Mouse (Mus musculus): Measurements from ENCODE around the gene Tet3. TPM values are rescaled to one million over a fixed set of nuclear protein-coding genes. Genes with fewer than 3 reads are reported as not detected.
"Not testable (repeated sequence)": the region's sequence is repeated elsewhere in the genome, so short reads cannot be mapped to it uniquely, and the experiment has no call there.

The Tet3 gene
- total and polyA plus RNA-seq, 2 experiments from 2014 or later: 30.8 to 41.9 TPM

DNA sequence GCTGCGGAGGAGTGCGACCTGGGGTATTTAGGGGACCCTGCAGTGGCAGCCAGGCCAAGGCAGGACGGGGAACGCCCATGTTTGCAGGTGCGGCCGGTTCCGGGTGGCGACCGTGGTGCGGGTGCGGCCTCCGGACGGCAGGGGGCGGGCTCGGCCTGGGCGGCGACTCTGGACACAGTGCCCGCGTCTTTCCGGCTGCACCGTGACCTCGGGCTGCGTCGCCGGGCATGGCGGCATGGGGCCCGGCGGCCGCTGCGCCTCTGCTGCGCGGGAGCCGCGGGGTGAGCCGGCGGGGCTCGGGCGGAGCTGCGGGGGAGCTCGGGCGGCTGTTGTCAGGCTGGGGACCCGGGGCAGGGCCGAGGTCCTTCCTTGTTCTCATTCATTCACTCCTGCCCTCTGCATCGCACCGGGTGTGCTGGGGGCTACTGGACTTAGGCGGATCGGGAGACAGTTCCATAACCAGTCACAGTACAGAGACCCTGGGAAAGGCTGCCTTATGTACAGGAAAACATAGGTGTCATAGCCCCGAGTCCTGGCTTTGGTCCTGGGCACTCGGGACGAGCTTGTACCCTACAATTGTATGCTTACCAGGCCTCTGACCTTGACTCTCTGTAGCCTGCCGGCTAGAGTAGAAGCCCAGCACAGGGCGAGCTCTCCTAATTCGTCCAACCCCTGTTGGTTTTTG, 109.5 kb downstream of the Tet3 start:
- H3K36me3 ChIP-seq (ENCODE audit: insufficient read depth, low read length): peaks cover 7% of the 10 kb centered on the region
- peak overlapping the region; percentile 92 for H3K4me2 ChIP-seq (ENCODE audit: low read depth, low read length)
- peak; percentile 54 for TF ChIP-seq CTCF (IDR thresholded peaks at IDR 0.05; ENCODE audit: low read depth)
- ATAC-seq (peak; percentile 96), DNase-seq (ENCODE audit: low spot score) (peak; percentile 87)
- 0% methylated on average over 48 of the region's 53 CpGs for WGBS
- H3K4me1 ChIP-seq (ENCODE audit: insufficient read depth, low read length): peaks cover 6% of the 10 kb centered on the region; the same call in 1 of the 2 replicates
- H3K4me3 ChIP-seq (ENCODE audit: low read length): peak overlapping the region; percentile 78
- peak overlapping the region; percentile 72 for H3K27ac ChIP-seq
- H3K9me3 ChIP-seq (ENCODE audit: low read length): no peaks in the 10 kb centered on the region
- peak overlapping the region; percentile 86 for H3K9ac ChIP-seq (replicated peaks; ENCODE audit: low read length)
- H3K27me3 ChIP-seq (ENCODE audit: insufficient read depth, low read length): no peaks in the 10 kb centered on the region

- WGBS: 29% methylated on average over 6 of the region's 6 CpGs
- H3K36me3 ChIP-seq (ENCODE audit: insufficient read depth, low read length): peaks cover 5% of the 10 kb centered on the region
- H3K4me3 ChIP-seq (ENCODE audit: low read length): peak within 1 kb of the TSS; percentile 78
- H3K9ac ChIP-seq (replicated peaks; ENCODE audit: low read length): peak within 1 kb of the TSS; percentile 86
- TF ChIP-seq CTCF (IDR thresholded peaks at IDR 0.05; ENCODE audit: low read depth): no peak
- H3K4me2 ChIP-seq (ENCODE audit: low read depth, low read length): peak within 1 kb of the TSS; percentile 92
- H3K4me1 ChIP-seq (ENCODE audit: insufficient read depth, low read length): peaks cover 6% of the 10 kb centered on the region; the same call in 1 of the 2 replicates
- ATAC-seq: no peak
- H3K27ac ChIP-seq: peak within 1 kb of the TSS; percentile 72
- no peaks in the 10 kb centered on the region for H3K9me3 ChIP-seq (ENCODE audit: low read length)
- no peak for DNase-seq (ENCODE audit: low spot score)
- no peaks in the 10 kb centered on the region for H3K27me3 ChIP-seq (ENCODE audit: insufficient read depth, low read length)
Observed at GRCm38 (mm10) chr6:83348873-83349272, 110.0 kb downstream of the Tet3 start, which contains the start of gene Bola3. Gene Bola3 (plus strand): TSS chr6:83349147.

- no peaks in the 10 kb centered on the region for H3K27me3 ChIP-seq (ENCODE audit: insufficient read depth, low read length)
- no peaks in the 10 kb centered on the region; the same call in 1 of the 2 replicates for H3K36me3 ChIP-seq (ENCODE audit: insufficient read depth, low read length)
- WGBS: 88% methylated on average over 3 of the region's 3 CpGs
- H3K27ac ChIP-seq: no peak overlapping the region
- H3K9ac ChIP-seq (replicated peaks; ENCODE audit: low read length): no peak overlapping the region
- H3K4me1 ChIP-seq (ENCODE audit: insufficient read depth, low read length): peaks cover 6% of the 10 kb centered on the region; the same call in 1 of the 2 replicates
- no peak for ATAC-seq
- no peak overlapping the region for H3K4me3 ChIP-seq (ENCODE audit: low read length)
- no peak overlapping the region for H3K4me2 ChIP-seq (ENCODE audit: low read depth, low read length)
- no peaks in the 10 kb centered on the region for H3K9me3 ChIP-seq (ENCODE audit: low read length)
- DNase-seq (ENCODE audit: low spot score): no peak
- no peak for TF ChIP-seq CTCF (IDR thresholded peaks at IDR 0.05; ENCODE audit: low read depth)
Observed at GRCm38 (mm10) chr6:83347916-83348315, 111.0 kb downstream of the Tet3 start.

DNA sequence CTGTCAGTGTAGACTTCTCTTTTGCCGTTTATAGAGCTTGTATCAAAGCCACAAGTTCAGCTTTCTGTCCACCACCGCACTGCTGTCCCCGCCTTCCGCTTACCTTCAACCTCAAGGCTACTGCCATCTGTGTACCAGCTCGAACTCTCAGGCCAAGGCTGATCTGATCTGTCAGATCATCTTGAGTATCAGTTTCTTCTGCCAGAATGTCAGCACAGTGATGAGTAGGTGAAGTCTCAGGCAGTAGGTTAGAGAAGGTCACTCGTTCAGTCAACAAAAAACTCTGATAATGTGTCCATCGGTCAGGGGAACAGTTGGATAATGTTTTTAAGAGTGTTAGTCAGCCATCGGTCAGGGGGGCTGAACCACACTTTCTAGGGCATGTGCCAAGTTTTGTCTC, 113.6 kb downstream of the Tet3 start:
- DNase-seq (ENCODE audit: low spot score); H3K36me3 ChIP-seq (ENCODE audit: insufficient read depth, low read length); H3K9me3 ChIP-seq (ENCODE audit: low read length); H3K4me3 ChIP-seq (ENCODE audit: low read length); H3K4me2 ChIP-seq (ENCODE audit: low read depth, low read length); H3K27me3 ChIP-seq (ENCODE audit: insufficient read depth, low read length); H3K9ac ChIP-seq (replicated peaks; ENCODE audit: low read length); H3K27ac ChIP-seq; ATAC-seq; H3K4me1 ChIP-seq (ENCODE audit: insufficient read depth, low read length): not testable (repeated sequence)
- 93% methylated on average over 8 of the region's 8 CpGs for WGBS

- Histone ChIP-seq H3K4me2 (ENCODE audit: low read depth, low read length) (no peak overlapping the region), H3K27me3 (ENCODE audit: insufficient read depth, low read length) (no peaks in the 10 kb centered on the region), H3K4me1 (ENCODE audit: insufficient read depth, low read length) (no peaks in the 10 kb centered on the region), H3K9ac (replicated peaks; ENCODE audit: low read length) (no peak overlapping the region), H3K27ac (no peak overlapping the region), H3K9me3 (ENCODE audit: low read length) (no peaks in the 10 kb centered on the region), H3K36me3 (ENCODE audit: insufficient read depth, low read length) (peaks cover 17% of the 10 kb centered on the region), H3K4me3 (ENCODE audit: low read length) (no peak overlapping the region)
- no peak for DNase-seq (ENCODE audit: low spot score)
- no peak for ATAC-seq
- no peak for TF ChIP-seq CTCF (IDR thresholded peaks at IDR 0.05; ENCODE audit: low read depth)
- 92% methylated on average over 2 of the region's 2 CpGs for WGBS
Observed at GRCm38 (mm10) chr6:83342957-83343356, 115.9 kb downstream of the Tet3 start.

- WGBS: 64% methylated on average over 3 of the region's 3 CpGs
- DNase-seq (ENCODE audit: low spot score) (no peak), ATAC-seq (no peak)
- Histone ChIP-seq H3K27me3 (ENCODE audit: insufficient read depth, low read length) (no peaks in the 10 kb centered on the region), H3K36me3 (ENCODE audit: insufficient read depth, low read length) (peaks cover 17% of the 10 kb centered on the region), H3K9ac (replicated peaks; ENCODE audit: low read length) (no peak overlapping the region), H3K9me3 (ENCODE audit: low read length) (no peaks in the 10 kb centered on the region), H3K4me1 (ENCODE audit: insufficient read depth, low read length) (no peaks in the 10 kb centered on the region), H3K4me2 (ENCODE audit: low read depth, low read length) (no peak overlapping the region), H3K27ac (no peak overlapping the region), H3K4me3 (ENCODE audit: low read length) (no peak overlapping the region)
- TF ChIP-seq CTCF (IDR thresholded peaks at IDR 0.05; ENCODE audit: low read depth): no peak
Observed at GRCm38 (mm10) chr6:83341387-83341786, 117.5 kb downstream of the Tet3 start.

DNA sequence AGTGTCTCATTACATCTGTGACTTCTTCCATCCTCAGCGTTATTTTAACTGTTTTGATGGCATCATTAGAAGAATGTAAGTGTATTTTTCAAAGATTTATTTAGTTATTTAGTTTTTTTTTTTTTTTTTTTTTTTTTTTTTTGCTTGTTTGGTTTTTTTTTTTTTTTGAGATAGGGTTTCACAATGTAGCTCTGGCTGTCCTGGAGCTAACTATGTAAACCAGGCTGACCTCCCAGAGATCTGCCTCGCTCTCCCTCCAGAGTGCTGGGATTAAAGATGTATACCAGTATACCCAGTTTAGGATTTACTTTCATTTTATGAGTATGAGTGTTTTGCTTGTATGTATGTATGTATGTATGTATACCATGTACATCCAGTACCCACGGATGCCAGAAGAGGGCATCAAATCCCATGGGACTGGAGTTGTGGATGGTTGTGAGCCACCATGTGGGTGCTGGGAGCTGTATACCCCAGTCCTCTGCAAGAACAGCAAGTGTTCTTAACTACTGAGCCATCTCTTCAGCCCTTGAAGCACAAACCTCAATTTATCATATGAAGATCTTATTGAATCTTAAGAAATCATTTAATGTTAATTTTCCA, 131.2 kb downstream of the Tet3 start:
- no peaks in the 10 kb centered on the region for H3K27me3 ChIP-seq (ENCODE audit: insufficient read depth, low read length)
- H3K9me3 ChIP-seq (ENCODE audit: low read length): no peaks in the 10 kb centered on the region
- DNase-seq (ENCODE audit: low spot score) (peak; percentile 15), ATAC-seq (no peak)
- H3K4me3 ChIP-seq (ENCODE audit: low read length): no peak overlapping the region
- peak; percentile 37; the same call in 1 of the 2 replicates for TF ChIP-seq CTCF (IDR thresholded peaks at IDR 0.05; ENCODE audit: low read depth)
- H3K9ac ChIP-seq (replicated peaks; ENCODE audit: low read length): no peak overlapping the region
- 81% methylated on average over 3 of the region's 3 CpGs for WGBS
- H3K27ac ChIP-seq: no peak overlapping the region
- H3K4me2 ChIP-seq (ENCODE audit: low read depth, low read length): peak overlapping the region; percentile 72; the same call in 1 of the 2 replicates
- H3K4me1 ChIP-seq (ENCODE audit: insufficient read depth, low read length): 0 out of 2 replicates have a peak, but pooled peaks cover 4% of the 10 kb centered on the region
- H3K36me3 ChIP-seq (ENCODE audit: insufficient read depth, low read length): peaks cover 21% of the 10 kb centered on the region; the same call in 1 of the 2 replicates
